Mouse (Mus musculus): ENCODE results near the gene Apoc2.

GRCm38 (mm10) chr7:19688101-19688500, 10.4 kb upstream of the Apoc2 start:
- TF ChIP-seq POLR2A (IDR thresholded peaks at IDR 0.05; ENCODE audit: insufficient read depth, low read depth, low read length) (no peak), CTCF (IDR thresholded peaks at IDR 0.05) (no peak)

Data from heart, adult 2 months (tissue).